Mouse (Mus musculus) sigmoid colon, adult 10 weeks (tissue): ENCODE measurements around the gene Nus1. TPM values are rescaled to one million over a fixed set of nuclear protein-coding genes. Genes with fewer than 3 reads are reported as not detected.

Experiments used
- polyA plus RNA-seq: library from polyadenylated mRNA; stranded (reverse); fragments of 350-450 nt; fragmentation: Illumina TruSeq; extraction: RNeasy Lipid Tissue Mini Kit (QIAGEN cat#74804); gene quantifications from one replicate; pipeline ENCODE4 v1.2.3, GENCODE M21; 2014; ENCODE audit warnings: low read depth, low replicate concordance

Nus1 gene
- 177 TPM for polyA plus RNA-seq

DNA sequence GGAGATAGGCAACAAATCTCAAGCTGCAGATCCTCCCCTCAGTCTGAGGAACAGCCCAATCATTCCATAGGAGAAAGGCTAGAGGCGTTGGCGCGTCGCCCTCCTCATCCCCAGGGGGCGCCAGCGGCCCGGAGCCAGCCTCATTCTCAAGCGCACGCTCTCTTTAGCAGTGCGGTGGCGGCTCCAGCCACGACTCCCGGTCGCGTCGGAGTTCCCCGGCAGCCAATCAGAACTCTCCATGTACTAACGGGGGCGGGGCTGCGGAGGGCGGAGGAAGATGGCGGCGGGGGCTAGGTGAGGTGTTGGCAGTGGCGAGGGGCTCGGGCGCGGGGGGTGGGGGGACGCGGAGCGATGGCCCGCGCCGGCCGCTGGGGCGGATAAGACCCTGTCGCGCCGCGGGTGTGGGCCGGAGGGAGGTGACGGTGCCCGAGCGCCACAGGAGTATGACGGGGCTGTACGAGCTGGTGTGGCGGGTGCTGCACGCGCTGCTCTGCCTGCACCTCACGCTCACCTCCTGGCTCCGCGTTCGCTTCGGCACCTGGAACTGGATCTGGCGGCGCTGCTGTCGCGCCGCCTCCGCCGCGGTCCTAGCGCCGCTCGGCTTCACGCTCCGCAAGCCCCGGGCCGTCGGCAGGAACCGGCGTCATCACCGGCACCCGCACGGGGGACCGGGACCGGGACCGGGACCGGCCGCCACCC lies at the start of gene Nus1:
Nus1 (plus strand) TSS at position 249 of the 699 bp plus-strand sequence.

DNA sequence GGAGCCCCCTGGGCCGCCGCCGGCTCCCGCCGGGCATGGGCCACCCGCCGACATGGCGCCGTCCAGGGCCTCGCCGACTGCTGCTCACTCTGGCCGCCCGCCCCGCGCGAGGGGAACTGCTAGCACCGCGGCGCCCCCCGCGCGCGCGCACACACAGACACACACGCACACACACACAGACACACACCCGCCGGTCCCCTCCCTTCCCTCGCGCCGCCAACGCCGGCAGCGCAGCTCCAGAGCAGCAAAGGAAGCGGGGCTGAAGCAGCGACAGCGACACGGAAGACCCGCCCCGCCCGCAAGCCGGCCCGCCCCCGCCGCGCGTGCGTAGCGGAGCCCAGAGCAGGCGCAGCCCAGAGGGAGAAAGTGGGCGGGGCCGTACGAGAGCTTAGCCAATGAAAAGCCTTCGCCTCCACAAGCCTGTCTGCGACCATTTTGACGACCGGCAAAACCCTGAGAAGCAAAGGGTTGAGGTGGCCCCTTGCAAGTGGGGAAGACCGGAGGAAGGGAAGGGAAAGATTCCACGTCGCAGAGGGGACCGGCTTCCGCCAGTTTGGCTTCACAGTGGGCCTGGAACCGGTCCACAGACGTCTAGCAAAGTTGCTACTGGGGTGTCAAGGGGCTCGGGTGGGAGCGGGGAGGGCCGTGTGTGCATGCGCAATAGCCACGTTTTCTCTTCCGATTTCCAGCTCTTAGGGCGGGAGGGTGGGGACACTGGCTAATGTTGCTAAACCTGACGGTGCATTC lies 35.3 kb upstream of the Nus1 start, which contains the start of gene Gopc:
Gopc (minus strand) TSS at position 280 of the 747 bp plus-strand sequence.

DNA sequence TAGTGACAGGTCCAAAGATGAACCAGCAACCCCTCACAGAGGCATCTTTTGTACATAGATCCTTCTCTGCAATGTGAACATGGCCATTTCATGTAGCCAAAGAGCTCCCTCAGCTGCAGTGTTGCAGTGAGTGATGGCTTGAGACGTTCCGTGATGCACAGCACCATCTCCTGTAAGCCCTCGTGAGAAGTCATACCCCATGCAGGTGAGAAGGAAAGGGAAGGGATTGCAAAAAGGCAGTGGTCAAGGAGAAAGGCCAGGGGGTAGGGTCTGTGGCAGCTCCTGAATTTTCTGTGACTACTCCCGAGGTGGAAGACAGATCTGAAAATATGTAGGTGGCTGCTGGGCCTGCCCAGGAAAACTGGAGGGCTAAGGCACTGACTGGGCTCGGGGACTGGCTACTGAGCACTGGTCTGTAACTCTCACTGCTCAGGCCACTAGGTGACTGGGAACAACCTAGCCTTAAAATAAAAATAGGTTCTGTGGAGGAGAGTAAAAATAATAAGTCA lies 28.4 kb upstream of the Nus1 start, which contains the start of gene Nepn:
Nepn (plus strand) TSS at position 51 of the 509 bp plus-strand sequence.

Other genes starting within 250 kb of the Nus1 start
- 0.09 TPM for gene Ros1, start 222.3 kb upstream of the Nus1 start, polyA plus RNA-seq
- gene Dcbld1, start 183.9 kb upstream of the Nus1 start, polyA plus RNA-seq: 23.2 TPM
- gene Gm26741, start 58.8 kb upstream of the Nus1 start, polyA plus RNA-seq: not detected
- 78.6 TPM for gene Gopc, start 35.4 kb upstream of the Nus1 start, polyA plus RNA-seq
- gene Nepn, start 28.6 kb upstream of the Nus1 start, polyA plus RNA-seq: not detected